Mouse (Mus musculus) lung, postnatal 10 days (tissue): ENCODE measurements at regions not wholly inside any gene's neighbourhood (a gene's known extent, or its start where the extent isn't known, plus 50 kb on each side); places are given as distances from the start of the nearest gene placed in this dataset.

Source experiments
- DNase-seq: peaks from one replicate; pipeline ENCODE4 v3.0.0; 2021

- DNase-seq: peak; percentile 68
Observed at GRCm38 (mm10) chr13:51017727-51018321, 82.9 kb upstream of the Spin1 start.

- DNase-seq: no peak
Observed at GRCm38 (mm10) chr13:51018366-51018765, 82.3 kb upstream of the Spin1 start.

GRCm38 (mm10) chr13:51022401-51023250, 78.1 kb upstream of the Spin1 start:
- DNase-seq: peak; percentile 81

- no peak for DNase-seq
Observed at GRCm38 (mm10) chr13:51023271-51023670, 77.4 kb upstream of the Spin1 start.

GRCm38 (mm10) chr13:51026311-51026918, 74.3 kb upstream of the Spin1 start:
- no peak for DNase-seq

GRCm38 (mm10) chr13:51037850-51038450, 62.7 kb upstream of the Spin1 start:
- no peak for DNase-seq

- DNase-seq: peak; percentile 68
Observed at GRCm38 (mm10) chr13:51038955-51039354, 61.7 kb upstream of the Spin1 start.

GRCm38 (mm10) chr13:51041121-51041520, 59.6 kb upstream of the Spin1 start:
- no peak for DNase-seq

- no peak for DNase-seq
Observed at GRCm38 (mm10) chr13:51042881-51043402, 57.7 kb upstream of the Spin1 start.
